Mouse (Mus musculus) heart, embryonic 13.5 days (tissue): ENCODE measurements around the gene Trip12. TPM values are rescaled to one million over a fixed set of nuclear protein-coding genes. Genes with fewer than 3 reads are reported as not detected.

Source experiments
- ATAC-seq: fragments of 200-750 bp; cut with Nextera tagmentation; 2 replicates; pipeline ENCODE4 v1.8.0; 2017; ENCODE audit warnings: moderate TSS enrichment; ENCODE audit not compliant: insufficient number of reproducible peaks, low FRiP score, low TSS enrichment; ENCODE audit errors: extremely low read depth
- H3K27ac ChIP-seq: fragments of 300-500 bp; sonication (generic); replicated peaks from 2 replicates; pipeline ENCODE4 v1.5.1; 2015; ENCODE audit warnings: moderate library complexity, mild to moderate bottlenecking, inconsistent platforms
- H3K27me3 ChIP-seq: fragments of 300-500 bp; sonication (generic); replicated peaks from 2 replicates; pipeline ENCODE4 v1.6.1; 2015; ENCODE audit warnings: mild to moderate bottlenecking, inconsistent platforms
- H3K36me3 ChIP-seq: fragments of 300-500 bp; sonication (generic); 2 replicates; pipeline ENCODE4 v1.6.1; 2015; ENCODE audit warnings: mild to moderate bottlenecking, inconsistent platforms
- H3K4me1 ChIP-seq: fragments of 300-500 bp; sonication (generic); 2 replicates; pipeline ENCODE4 v1.6.1; 2015; ENCODE audit warnings: inconsistent platforms
- H3K4me2 ChIP-seq: fragments of 300-500 bp; sonication (generic); 2 replicates; pipeline ENCODE4 v1.6.1; 2015; ENCODE audit warnings: inconsistent platforms, mild to moderate bottlenecking, moderate library complexity
- H3K4me3 ChIP-seq: fragments of 300-500 bp; sonication (generic); 2 replicates; pipeline ENCODE4 v1.5.1; 2015; ENCODE audit warnings: moderate library complexity, mild to moderate bottlenecking, inconsistent platforms
- H3K9ac ChIP-seq: fragments of 300-500 bp; sonication (generic); 2 replicates; pipeline ENCODE4 v1.6.1; 2015; ENCODE audit warnings: inconsistent platforms, mild to moderate bottlenecking, moderate library complexity
- H3K9me3 ChIP-seq: fragments of 300-500 bp; sonication (generic); 2 replicates; pipeline ENCODE4 v1.6.1; 2016; ENCODE audit warnings: inconsistent platforms
- whole genome bisulfite sequencing: fragments of 180-500 bp; shearing (Covaris S2); methylation state at CpG from one replicate; pipeline ENCODE4 v1.1.7; 2015; ENCODE audit warnings: mixed read lengths; 5-methylcytosine and 5-hydroxymethylcytosine counted together
- polyA plus RNA-seq: library from polyadenylated mRNA; unstranded; fragments of >200 nt; fragmentation: Nextera tagmentation; extraction: Ambion mirVana; gene quantifications from 2 replicates; pipeline ENCODE4 v1.2.1, GENCODE M21; 2015

The Trip12 gene
- polyA plus RNA-seq, 1 experiment from 2014 or later = 52.1 TPM

GRCm38 (mm10) chr1:84872939-84873338 lies 32.6 kb upstream of the Trip12 start:
- no peaks in the 10 kb centered on the region for H3K4me1 ChIP-seq
- ATAC-seq = no peak
- H3K4me2 ChIP-seq = no peak overlapping the region
- no peak overlapping the region for H3K9ac ChIP-seq
- H3K9me3 ChIP-seq = no peaks in the 10 kb centered on the region
- no peaks in the 10 kb centered on the region for H3K27me3 ChIP-seq
- H3K4me3 ChIP-seq = no peak overlapping the region
- no peaks in the 10 kb centered on the region for H3K36me3 ChIP-seq
- H3K27ac ChIP-seq = no peak overlapping the region
- 78% methylated on average over 4 of the region's 4 CpGs for WGBS

- Histone ChIP-seq H3K27me3 (no peaks in the 10 kb centered on the region), H3K36me3 (no peaks in the 10 kb centered on the region), H3K9me3 (no peaks in the 10 kb centered on the region), H3K9ac (no peak overlapping the region), H3K4me1 (no peaks in the 10 kb centered on the region), H3K4me3 (no peak overlapping the region), H3K4me2 (no peak overlapping the region), H3K27ac (no peak overlapping the region)
- ATAC-seq = no peak
- WGBS = 31% methylated on average over 3 of the region's 3 CpGs
Measured at GRCm38 (mm10) chr1:84872105-84872504, 31.8 kb upstream of the Trip12 start.

GRCm38 (mm10) chr1:84871131-84871530 lies 30.8 kb upstream of the Trip12 start:
- no peaks in the 10 kb centered on the region for H3K36me3 ChIP-seq
- no peak overlapping the region for H3K27ac ChIP-seq
- WGBS = 44% methylated on average over 6 of the region's 6 CpGs
- H3K9ac ChIP-seq = no peak overlapping the region
- H3K4me3 ChIP-seq = no peak overlapping the region
- no peak for ATAC-seq
- H3K9me3 ChIP-seq = no peaks in the 10 kb centered on the region
- no peaks in the 10 kb centered on the region for H3K4me1 ChIP-seq
- no peaks in the 10 kb centered on the region for H3K27me3 ChIP-seq
- H3K4me2 ChIP-seq = no peak overlapping the region

GRCm38 (mm10) chr1:84869498-84869897 lies 29.2 kb upstream of the Trip12 start:
- Histone ChIP-seq H3K9me3 (no peaks in the 10 kb centered on the region), H3K4me3 (no peak overlapping the region), H3K36me3 (no peaks in the 10 kb centered on the region), H3K9ac (no peak overlapping the region), H3K4me2 (peak overlapping the region; percentile 27), H3K27ac (no peak overlapping the region), H3K4me1 (peaks cover 2% of the 10 kb centered on the region), H3K27me3 (no peaks in the 10 kb centered on the region)
- no peak for ATAC-seq
- WGBS = 26% methylated on average over 7 of the region's 7 CpGs

GRCm38 (mm10) chr1:84868841-84869240 lies 28.5 kb upstream of the Trip12 start:
- Histone ChIP-seq H3K4me2 (no peak overlapping the region), H3K9ac (no peak overlapping the region), H3K4me3 (no peak overlapping the region), H3K27me3 (no peaks in the 10 kb centered on the region), H3K4me1 (peaks cover 6% of the 10 kb centered on the region), H3K9me3 (no peaks in the 10 kb centered on the region), H3K27ac (no peak overlapping the region), H3K36me3 (no peaks in the 10 kb centered on the region)
- no peak for ATAC-seq
- WGBS = 59% methylated on average over 4 of the region's 4 CpGs

GRCm38 (mm10) chr1:84868311-84868710 lies 28.0 kb upstream of the Trip12 start:
- no peak for ATAC-seq
- Histone ChIP-seq H3K4me2 (no peak overlapping the region), H3K9me3 (no peaks in the 10 kb centered on the region)

GRCm38 (mm10) chr1:84866706-84867230 lies 26.5 kb upstream of the Trip12 start:
- no peaks in the 10 kb centered on the region for H3K36me3 ChIP-seq

More at GRCm38 (mm10) chr1:84868311-84868710, 28.0 kb upstream of the Trip12 start:
- no peak overlapping the region for H3K27ac ChIP-seq
- peaks cover 6% of the 10 kb centered on the region for H3K4me1 ChIP-seq
- H3K36me3 ChIP-seq = no peaks in the 10 kb centered on the region
- H3K4me3 ChIP-seq = no peak overlapping the region
- H3K27me3 ChIP-seq = no peaks in the 10 kb centered on the region
- H3K9ac ChIP-seq = no peak overlapping the region

GRCm38 (mm10) chr1:84866231-84866630 lies 25.9 kb upstream of the Trip12 start:
- no peaks in the 10 kb centered on the region for H3K36me3 ChIP-seq
- no peaks in the 10 kb centered on the region for H3K27me3 ChIP-seq
- peaks cover 6% of the 10 kb centered on the region for H3K4me1 ChIP-seq
- WGBS = 81% methylated on average over 6 of the region's 6 CpGs
- no peak overlapping the region for H3K4me3 ChIP-seq
- no peak overlapping the region for H3K9ac ChIP-seq
- no peaks in the 10 kb centered on the region for H3K9me3 ChIP-seq
- no peak overlapping the region for H3K27ac ChIP-seq
- ATAC-seq = no peak
- H3K4me2 ChIP-seq = no peak overlapping the region

More at GRCm38 (mm10) chr1:84866706-84867230, 26.5 kb upstream of the Trip12 start:
- Histone ChIP-seq H3K27ac (no peak overlapping the region), H3K9ac (no peak overlapping the region), H3K4me2 (no peak overlapping the region), H3K4me3 (no peak overlapping the region), H3K27me3 (no peaks in the 10 kb centered on the region), H3K9me3 (no peaks in the 10 kb centered on the region), H3K4me1 (peaks cover 6% of the 10 kb centered on the region)
- no peak for ATAC-seq
- 91% methylated on average over 3 of the region's 3 CpGs for WGBS

- Histone ChIP-seq H3K4me2 (no peak overlapping the region), H3K4me1 (peaks cover 16% of the 10 kb centered on the region), H3K27me3 (no peaks in the 10 kb centered on the region), H3K9ac (no peak overlapping the region), H3K27ac (no peak overlapping the region), H3K9me3 (no peaks in the 10 kb centered on the region), H3K36me3 (no peaks in the 10 kb centered on the region), H3K4me3 (no peak overlapping the region)
- no peak for ATAC-seq
- WGBS = 57% methylated on average over 2 of the region's 2 CpGs
Measured at GRCm38 (mm10) chr1:84864645-84865044, 24.3 kb upstream of the Trip12 start.

GRCm38 (mm10) chr1:84861255-84861630 lies 20.9 kb upstream of the Trip12 start:
- no peaks in the 10 kb centered on the region for H3K27me3 ChIP-seq
- ATAC-seq = no peak

GRCm38 (mm10) chr1:84860360-84861254 lies 20.3 kb upstream of the Trip12 start:
- H3K4me2 ChIP-seq = no peak overlapping the region
- H3K4me3 ChIP-seq = no peak overlapping the region
- 57% methylated on average over 10 of the region's 10 CpGs for WGBS
- no peak for ATAC-seq
- H3K36me3 ChIP-seq = no peaks in the 10 kb centered on the region
- no peak overlapping the region for H3K27ac ChIP-seq
- H3K9ac ChIP-seq = no peak overlapping the region
- H3K9me3 ChIP-seq = no peaks in the 10 kb centered on the region
- H3K4me1 ChIP-seq = peaks cover 19% of the 10 kb centered on the region
- H3K27me3 ChIP-seq = no peaks in the 10 kb centered on the region

More at GRCm38 (mm10) chr1:84861255-84861630, 20.9 kb upstream of the Trip12 start:
- Histone ChIP-seq H3K4me2 (no peak overlapping the region), H3K4me1 (peaks cover 16% of the 10 kb centered on the region), H3K9me3 (no peaks in the 10 kb centered on the region), H3K4me3 (no peak overlapping the region), H3K27ac (no peak overlapping the region), H3K9ac (no peak overlapping the region), H3K36me3 (no peaks in the 10 kb centered on the region)
- 59% methylated on average over 1 of the region's 1 CpGs for WGBS

- Histone ChIP-seq H3K4me3 (no peak overlapping the region), H3K27me3 (no peaks in the 10 kb centered on the region), H3K27ac (no peak overlapping the region), H3K4me2 (no peak overlapping the region), H3K4me1 (peaks cover 18% of the 10 kb centered on the region), H3K9me3 (no peaks in the 10 kb centered on the region), H3K36me3 (no peaks in the 10 kb centered on the region), H3K9ac (no peak overlapping the region)
- ATAC-seq = no peak
- WGBS = 93% methylated on average over 6 of the region's 6 CpGs
Measured at GRCm38 (mm10) chr1:84859597-84859996, 19.3 kb upstream of the Trip12 start.
